Mouse (Mus musculus): Measurements from ENCODE around the gene Ccl7. TPM values are rescaled to one million over a fixed set of nuclear protein-coding genes. Genes with fewer than 3 reads are reported as not detected.
A peak's percentile ranks its signal among the peaks of the same experiment; 100 is the strongest.

The Ccl7 gene
- polyA plus RNA-seq, 1 experiment from 2014 or later: 3.1 TPM

- no peak for ATAC-seq
These were observed 2.4 kb downstream of the Ccl7 start for GRCm38 (mm10) chr11:82047746-82048415.

GRCm38 (mm10) chr11:82053849-82054248 lies 8.3 kb downstream of the Ccl7 start:
- WGBS: 78% methylated on average over 7 of the region's 7 CpGs
- Histone ChIP-seq H3K27me3 (replicated peaks; ENCODE audit: control insufficient read depth, insufficient read depth, low read length) (no peaks in the 10 kb centered on the region), H3K36me3 (ENCODE audit: control insufficient read depth, insufficient read depth, low read length) (no peaks in the 10 kb centered on the region), H3K4me2 (ENCODE audit: low read depth, low read length) (no peak overlapping the region), H3K9ac (ENCODE audit: low read depth, low read length) (no peak overlapping the region), H3K4me1 (ENCODE audit: control insufficient read depth, insufficient read depth, low read length) (no peaks in the 10 kb centered on the region), H3K27ac (ENCODE audit: low read length) (no peak overlapping the region), H3K9me3 (ENCODE audit: control insufficient read depth, low read length) (no peaks in the 10 kb centered on the region), H3K4me3 (ENCODE audit: low read length) (no peak overlapping the region)
- ATAC-seq: no peak

More at GRCm38 (mm10) chr11:82047746-82048415, 2.4 kb downstream of the Ccl7 start:
- Histone ChIP-seq H3K27ac (ENCODE audit: low read length) (no peak overlapping the region), H3K4me1 (ENCODE audit: control insufficient read depth, insufficient read depth, low read length) (no peaks in the 10 kb centered on the region), H3K4me2 (ENCODE audit: low read depth, low read length) (no peak overlapping the region), H3K4me3 (ENCODE audit: low read length) (no peak overlapping the region), H3K9ac (ENCODE audit: low read depth, low read length) (no peak overlapping the region), H3K9me3 (ENCODE audit: control insufficient read depth, low read length) (no peaks in the 10 kb centered on the region), H3K36me3 (ENCODE audit: control insufficient read depth, insufficient read depth, low read length) (no peaks in the 10 kb centered on the region), H3K27me3 (replicated peaks; ENCODE audit: control insufficient read depth, insufficient read depth, low read length) (no peaks in the 10 kb centered on the region)
- WGBS: 42% methylated on average over 6 of the region's 6 CpGs

GRCm38 (mm10) chr11:82057646-82058045 lies 12.1 kb downstream of the Ccl7 start, which contains the start of gene Ccl11:
TSS of gene Ccl11 (plus strand) at chr11:82057823.
- no peaks in the 10 kb centered on the region for H3K4me1 ChIP-seq (ENCODE audit: control insufficient read depth, insufficient read depth, low read length)
- H3K4me3 ChIP-seq (ENCODE audit: low read length): peak within 1 kb of the TSS; percentile 36
- peak within 1 kb of the TSS; percentile 20; the same call in 1 of the 2 replicates for H3K4me2 ChIP-seq (ENCODE audit: low read depth, low read length)
- no peaks in the 10 kb centered on the region for H3K27me3 ChIP-seq (replicated peaks; ENCODE audit: control insufficient read depth, insufficient read depth, low read length)
- H3K27ac ChIP-seq (ENCODE audit: low read length): peak within 1 kb of the TSS; percentile 15
- no peaks in the 10 kb centered on the region for H3K36me3 ChIP-seq (ENCODE audit: control insufficient read depth, insufficient read depth, low read length)
- H3K9ac ChIP-seq (ENCODE audit: low read depth, low read length): peak within 1 kb of the TSS; percentile 8; the same call in 1 of the 2 replicates
- no peaks in the 10 kb centered on the region for H3K9me3 ChIP-seq (ENCODE audit: control insufficient read depth, low read length)
- WGBS: 70% methylated on average over 6 of the region's 6 CpGs
- ATAC-seq: peak; percentile 38; the same call in 1 of the 2 replicates

GRCm38 (mm10) chr11:82062226-82062625 lies 16.7 kb downstream of the Ccl7 start:
- no peak for ATAC-seq
- H3K4me3 ChIP-seq (ENCODE audit: low read length): no peak overlapping the region
- no peaks in the 10 kb centered on the region for H3K9me3 ChIP-seq (ENCODE audit: control insufficient read depth, low read length)
- no peaks in the 10 kb centered on the region for H3K4me1 ChIP-seq (ENCODE audit: control insufficient read depth, insufficient read depth, low read length)
- H3K27ac ChIP-seq (ENCODE audit: low read length): no peak overlapping the region
- H3K4me2 ChIP-seq (ENCODE audit: low read depth, low read length): no peak overlapping the region
- H3K36me3 ChIP-seq (ENCODE audit: control insufficient read depth, insufficient read depth, low read length): no peaks in the 10 kb centered on the region
- 74% methylated on average over 3 of the region's 3 CpGs for WGBS
- no peaks in the 10 kb centered on the region for H3K27me3 ChIP-seq (replicated peaks; ENCODE audit: control insufficient read depth, insufficient read depth, low read length)
- no peak overlapping the region for H3K9ac ChIP-seq (ENCODE audit: low read depth, low read length)

GRCm38 (mm10) chr11:82063454-82063853 lies 17.9 kb downstream of the Ccl7 start:
- H3K9me3 ChIP-seq (ENCODE audit: control insufficient read depth, low read length): no peaks in the 10 kb centered on the region
- WGBS: 85% methylated on average over 2 of the region's 2 CpGs
- no peak for ATAC-seq
- no peak overlapping the region for H3K9ac ChIP-seq (ENCODE audit: low read depth, low read length)
- H3K36me3 ChIP-seq (ENCODE audit: control insufficient read depth, insufficient read depth, low read length): no peaks in the 10 kb centered on the region
- no peak overlapping the region for H3K27ac ChIP-seq (ENCODE audit: low read length)
- H3K27me3 ChIP-seq (replicated peaks; ENCODE audit: control insufficient read depth, insufficient read depth, low read length): no peaks in the 10 kb centered on the region
- H3K4me1 ChIP-seq (ENCODE audit: control insufficient read depth, insufficient read depth, low read length): no peaks in the 10 kb centered on the region
- H3K4me3 ChIP-seq (ENCODE audit: low read length): no peak overlapping the region
- no peak overlapping the region for H3K4me2 ChIP-seq (ENCODE audit: low read depth, low read length)

- no peaks in the 10 kb centered on the region for H3K36me3 ChIP-seq (ENCODE audit: control insufficient read depth, insufficient read depth, low read length)
- H3K4me3 ChIP-seq (ENCODE audit: low read length): no peak overlapping the region
- no peak overlapping the region for H3K9ac ChIP-seq (ENCODE audit: low read depth, low read length)
- no peak for ATAC-seq
- H3K27me3 ChIP-seq (replicated peaks; ENCODE audit: control insufficient read depth, insufficient read depth, low read length): no peaks in the 10 kb centered on the region
- no peaks in the 10 kb centered on the region for H3K4me1 ChIP-seq (ENCODE audit: control insufficient read depth, insufficient read depth, low read length)
- no peaks in the 10 kb centered on the region for H3K9me3 ChIP-seq (ENCODE audit: control insufficient read depth, low read length)
- no peak overlapping the region for H3K4me2 ChIP-seq (ENCODE audit: low read depth, low read length)
- WGBS: 79% methylated on average over 7 of the region's 7 CpGs
- H3K27ac ChIP-seq (ENCODE audit: low read length): no peak overlapping the region
These were observed 21.6 kb downstream of the Ccl7 start for GRCm38 (mm10) chr11:82066953-82067571.

- no peak overlapping the region for H3K4me2 ChIP-seq (ENCODE audit: low read depth, low read length)
- H3K36me3 ChIP-seq (ENCODE audit: control insufficient read depth, insufficient read depth, low read length): no peaks in the 10 kb centered on the region
- no peaks in the 10 kb centered on the region for H3K27me3 ChIP-seq (replicated peaks; ENCODE audit: control insufficient read depth, insufficient read depth, low read length)
- ATAC-seq: no peak
- H3K27ac ChIP-seq (ENCODE audit: low read length): no peak overlapping the region
- H3K4me3 ChIP-seq (ENCODE audit: low read length): no peak overlapping the region
- H3K9ac ChIP-seq (ENCODE audit: low read depth, low read length): no peak overlapping the region
- 67% methylated on average over 3 of the region's 3 CpGs for WGBS
- no peaks in the 10 kb centered on the region for H3K9me3 ChIP-seq (ENCODE audit: control insufficient read depth, low read length)
- H3K4me1 ChIP-seq (ENCODE audit: control insufficient read depth, insufficient read depth, low read length): no peaks in the 10 kb centered on the region
These were observed 25.6 kb downstream of the Ccl7 start for GRCm38 (mm10) chr11:82071076-82071475.

- no peak for ATAC-seq
- Histone ChIP-seq H3K27me3 (replicated peaks; ENCODE audit: control insufficient read depth, insufficient read depth, low read length) (no peaks in the 10 kb centered on the region), H3K36me3 (ENCODE audit: control insufficient read depth, insufficient read depth, low read length) (no peaks in the 10 kb centered on the region), H3K9me3 (ENCODE audit: control insufficient read depth, low read length) (no peaks in the 10 kb centered on the region), H3K9ac (ENCODE audit: low read depth, low read length) (no peak overlapping the region), H3K4me1 (ENCODE audit: control insufficient read depth, insufficient read depth, low read length) (no peaks in the 10 kb centered on the region), H3K4me3 (ENCODE audit: low read length) (no peak overlapping the region), H3K27ac (ENCODE audit: low read length) (no peak overlapping the region), H3K4me2 (ENCODE audit: low read depth, low read length) (no peak overlapping the region)
- WGBS: 68% methylated on average over 1 of the region's 1 CpGs
These were observed 26.9 kb downstream of the Ccl7 start for GRCm38 (mm10) chr11:82072374-82072773.

GRCm38 (mm10) chr11:82072984-82073383 lies 27.5 kb downstream of the Ccl7 start:
- no peaks in the 10 kb centered on the region for H3K27me3 ChIP-seq (replicated peaks; ENCODE audit: control insufficient read depth, insufficient read depth, low read length)
- H3K4me1 ChIP-seq (ENCODE audit: control insufficient read depth, insufficient read depth, low read length): no peaks in the 10 kb centered on the region
- ATAC-seq: no peak
- WGBS: 77% methylated on average over 3 of the region's 3 CpGs
- H3K9ac ChIP-seq (ENCODE audit: low read depth, low read length): no peak overlapping the region
- no peak overlapping the region for H3K27ac ChIP-seq (ENCODE audit: low read length)
- H3K36me3 ChIP-seq (ENCODE audit: control insufficient read depth, insufficient read depth, low read length): no peaks in the 10 kb centered on the region
- H3K4me2 ChIP-seq (ENCODE audit: low read depth, low read length): no peak overlapping the region
- H3K4me3 ChIP-seq (ENCODE audit: low read length): no peak overlapping the region
- no peaks in the 10 kb centered on the region for H3K9me3 ChIP-seq (ENCODE audit: control insufficient read depth, low read length)

Measured in intestine, embryonic 16.5 days (tissue).